Mouse (Mus musculus) spleen, postnatal 10 days (tissue): ENCODE measurements around the gene Kcnk18.
A peak's percentile ranks its signal among the peaks of the same experiment; 100 is the strongest.

Source experiments
- DNase-seq, 2 experiments: peaks; one replicate each; pipeline ENCODE4 v3.0.0; 2021 to 2022; ENCODE audit warnings: low spot score in 2 of 2

The Kcnk18 gene

GRCm38 (mm10) chr19:59221131-59221530, 2.1 kb downstream of the Kcnk18 start:
- no peak for DNase-seq

GRCm38 (mm10) chr19:59228376-59228775, 9.4 kb downstream of the Kcnk18 start:
- no peak for DNase-seq

- no peak for DNase-seq
Measured at GRCm38 (mm10) chr19:59232786-59233185, 13.8 kb downstream of the Kcnk18 start.

GRCm38 (mm10) chr19:59235001-59235400, 16.0 kb downstream of the Kcnk18 start:
- DNase-seq: no peak

- no peak for DNase-seq
Measured at GRCm38 (mm10) chr19:59236046-59236445, 17.0 kb downstream of the Kcnk18 start.

GRCm38 (mm10) chr19:59238630-59239029, 19.6 kb downstream of the Kcnk18 start:
- DNase-seq: no peak

- DNase-seq: peak; percentile 88 to 89
Measured at GRCm38 (mm10) chr19:59239124-59239817, 20.3 kb downstream of the Kcnk18 start.

GRCm38 (mm10) chr19:59241987-59242386, 23.0 kb downstream of the Kcnk18 start:
- DNase-seq: no peak

- DNase-seq: no peak
Measured at GRCm38 (mm10) chr19:59243057-59243456, 24.0 kb downstream of the Kcnk18 start.

GRCm38 (mm10) chr19:59248144-59248543, 29.1 kb downstream of the Kcnk18 start:
- no peak for DNase-seq

GRCm38 (mm10) chr19:59248553-59249286, 29.7 kb downstream of the Kcnk18 start:
- DNase-seq: no peak

GRCm38 (mm10) chr19:59252651-59253050, 33.6 kb downstream of the Kcnk18 start:
- DNase-seq: no peak

GRCm38 (mm10) chr19:59259633-59260032, 40.6 kb downstream of the Kcnk18 start:
- DNase-seq: no peak

- DNase-seq: peak in 1 of 2 experiments; percentile 17
Measured at GRCm38 (mm10) chr19:59260718-59261442, 41.9 kb downstream of the Kcnk18 start, which contains the start of gene Slc18a2. TSS of gene Slc18a2 (plus strand) at chr19:59260896.

GRCm38 (mm10) chr19:59261604-59262003, 42.6 kb downstream of the Kcnk18 start:
- no peak for DNase-seq

GRCm38 (mm10) chr19:59263171-59263570, 44.2 kb downstream of the Kcnk18 start:
- DNase-seq: no peak

GRCm38 (mm10) chr19:59264838-59265532, 46.0 kb downstream of the Kcnk18 start:
- no peak for DNase-seq

- DNase-seq: no peak
Measured at GRCm38 (mm10) chr19:59265907-59266306, 46.9 kb downstream of the Kcnk18 start.

- no peak for DNase-seq
Measured at GRCm38 (mm10) chr19:59267417-59267963, 48.5 kb downstream of the Kcnk18 start.

GRCm38 (mm10) chr19:59273190-59273589, 54.2 kb downstream of the Kcnk18 start:
- DNase-seq: no peak

- DNase-seq: no peak
Measured at GRCm38 (mm10) chr19:59276354-59276753, 57.3 kb downstream of the Kcnk18 start.

GRCm38 (mm10) chr19:59280841-59281240, 61.8 kb downstream of the Kcnk18 start:
- DNase-seq: no peak
